Mouse (Mus musculus): ENCODE measurements at regions not wholly inside any gene's neighbourhood (a gene's known extent, or its start where the extent isn't known, plus 50 kb on each side); places are given as distances from the start of the nearest gene placed in this dataset.

- no peak overlapping the region for H3K4me3 ChIP-seq (ENCODE audit: low read depth, low read length)
- DNase-seq (no peak), ATAC-seq (no peak)
- H3K4me2 ChIP-seq (ENCODE audit: low read depth, low read length) = no peak overlapping the region
- WGBS (ENCODE audit: insufficient replicate concordance) = 70% methylated on average over 5 of the region's 5 CpGs
- H3K27ac ChIP-seq (ENCODE audit: low read depth) = no peak overlapping the region
- H3K4me1 ChIP-seq (ENCODE audit: insufficient read depth) = no peaks in the 10 kb centered on the region
- H3K36me3 ChIP-seq (replicated peaks; ENCODE audit: insufficient read depth, low read length) = no peaks in the 10 kb centered on the region
- no peak overlapping the region for H3K9ac ChIP-seq (replicated peaks)
- TF ChIP-seq EP300 (IDR thresholded peaks at IDR 0.05; ENCODE audit: low read depth) = no peak
- TF ChIP-seq CTCF (IDR thresholded peaks at IDR 0.05; ENCODE audit: low read depth) = no peak
- H3K9me3 ChIP-seq (ENCODE audit: low read length) = no peaks in the 10 kb centered on the region
- H3K27me3 ChIP-seq (ENCODE audit: insufficient read depth, low read length) = no peaks in the 10 kb centered on the region
Observed at GRCm38 (mm10) chr8:113975810-113976209, 127.3 kb upstream of the Adamts18 start.

GRCm38 (mm10) chr8:113976626-113977025, 128.1 kb upstream of the Adamts18 start:
- Histone ChIP-seq H3K27me3 (ENCODE audit: insufficient read depth, low read length) (no peaks in the 10 kb centered on the region), H3K4me1 (ENCODE audit: insufficient read depth) (no peaks in the 10 kb centered on the region), H3K36me3 (replicated peaks; ENCODE audit: insufficient read depth, low read length) (no peaks in the 10 kb centered on the region), H3K9ac (replicated peaks) (no peak overlapping the region), H3K4me2 (ENCODE audit: low read depth, low read length) (no peak overlapping the region), H3K27ac (ENCODE audit: low read depth) (no peak overlapping the region), H3K9me3 (ENCODE audit: low read length) (no peaks in the 10 kb centered on the region), H3K4me3 (ENCODE audit: low read depth, low read length) (no peak overlapping the region)
- TF ChIP-seq CTCF (IDR thresholded peaks at IDR 0.05; ENCODE audit: low read depth) = no peak
- no peak for TF ChIP-seq EP300 (IDR thresholded peaks at IDR 0.05; ENCODE audit: low read depth)
- ATAC-seq (no peak), DNase-seq (no peak)
- WGBS (ENCODE audit: insufficient replicate concordance) = 50% methylated on average over 4 of the region's 4 CpGs

- Histone ChIP-seq H3K4me2 (ENCODE audit: low read depth, low read length) (no peak overlapping the region), H3K9ac (replicated peaks) (no peak overlapping the region), H3K36me3 (replicated peaks; ENCODE audit: insufficient read depth, low read length) (no peaks in the 10 kb centered on the region), H3K27me3 (ENCODE audit: insufficient read depth, low read length) (no peaks in the 10 kb centered on the region), H3K9me3 (ENCODE audit: low read length) (no peaks in the 10 kb centered on the region), H3K27ac (ENCODE audit: low read depth) (no peak overlapping the region), H3K4me3 (ENCODE audit: low read depth, low read length) (no peak overlapping the region), H3K4me1 (ENCODE audit: insufficient read depth) (no peaks in the 10 kb centered on the region)
- 40% methylated on average over 4 of the region's 4 CpGs for whole genome bisulfite sequencing (ENCODE audit: insufficient replicate concordance)
- ATAC-seq (no peak), DNase-seq (no peak)
- TF ChIP-seq EP300 (IDR thresholded peaks at IDR 0.05; ENCODE audit: low read depth) = no peak
- no peak for TF ChIP-seq CTCF (IDR thresholded peaks at IDR 0.05; ENCODE audit: low read depth)
Observed at GRCm38 (mm10) chr8:113977072-113977471, 128.5 kb upstream of the Adamts18 start.

GRCm38 (mm10) chr8:113978946-113979345, 130.4 kb upstream of the Adamts18 start:
- Histone ChIP-seq H3K4me1 (ENCODE audit: insufficient read depth) (no peaks in the 10 kb centered on the region), H3K4me2 (ENCODE audit: low read depth, low read length) (no peak overlapping the region), H3K27ac (ENCODE audit: low read depth) (no peak overlapping the region), H3K36me3 (replicated peaks; ENCODE audit: insufficient read depth, low read length) (no peaks in the 10 kb centered on the region), H3K9me3 (ENCODE audit: low read length) (no peaks in the 10 kb centered on the region), H3K27me3 (ENCODE audit: insufficient read depth, low read length) (no peaks in the 10 kb centered on the region), H3K4me3 (ENCODE audit: low read depth, low read length) (no peak overlapping the region), H3K9ac (replicated peaks) (no peak overlapping the region)
- WGBS (ENCODE audit: insufficient replicate concordance) = 37% methylated on average over 9 of the region's 9 CpGs
- DNase-seq (no peak), ATAC-seq (no peak)
- TF ChIP-seq CTCF (IDR thresholded peaks at IDR 0.05; ENCODE audit: low read depth) (no peak), EP300 (IDR thresholded peaks at IDR 0.05; ENCODE audit: low read depth) (no peak)

GRCm38 (mm10) chr8:113979837-113980236, 131.3 kb upstream of the Adamts18 start:
- Histone ChIP-seq H3K27ac (ENCODE audit: low read depth) (no peak overlapping the region), H3K9ac (replicated peaks) (no peak overlapping the region), H3K9me3 (ENCODE audit: low read length) (no peaks in the 10 kb centered on the region), H3K36me3 (replicated peaks; ENCODE audit: insufficient read depth, low read length) (no peaks in the 10 kb centered on the region), H3K27me3 (ENCODE audit: insufficient read depth, low read length) (no peaks in the 10 kb centered on the region), H3K4me1 (ENCODE audit: insufficient read depth) (no peaks in the 10 kb centered on the region), H3K4me3 (ENCODE audit: low read depth, low read length) (no peak overlapping the region), H3K4me2 (ENCODE audit: low read depth, low read length) (no peak overlapping the region)
- TF ChIP-seq EP300 (IDR thresholded peaks at IDR 0.05; ENCODE audit: low read depth) (no peak), CTCF (IDR thresholded peaks at IDR 0.05; ENCODE audit: low read depth) (no peak)
- no peak for ATAC-seq
- DNase-seq = no peak
- 80% methylated on average over 5 of the region's 5 CpGs for WGBS (ENCODE audit: insufficient replicate concordance)

GRCm38 (mm10) chr8:113981339-113981738, 132.8 kb upstream of the Adamts18 start:
- H3K4me1 ChIP-seq (ENCODE audit: insufficient read depth) = no peaks in the 10 kb centered on the region
- H3K27me3 ChIP-seq (ENCODE audit: insufficient read depth, low read length) = no peaks in the 10 kb centered on the region
- no peaks in the 10 kb centered on the region for H3K9me3 ChIP-seq (ENCODE audit: low read length)
- DNase-seq = no peak
- H3K36me3 ChIP-seq (replicated peaks; ENCODE audit: insufficient read depth, low read length) = no peaks in the 10 kb centered on the region
- WGBS (ENCODE audit: insufficient replicate concordance) = 39% methylated on average over 1 of the region's 1 CpGs
- no peak for ATAC-seq
- no peak overlapping the region for H3K4me2 ChIP-seq (ENCODE audit: low read depth, low read length)
- no peak overlapping the region for H3K27ac ChIP-seq (ENCODE audit: low read depth)
- H3K9ac ChIP-seq (replicated peaks) = no peak overlapping the region
- H3K4me3 ChIP-seq (ENCODE audit: low read depth, low read length) = no peak overlapping the region
- TF ChIP-seq CTCF (IDR thresholded peaks at IDR 0.05; ENCODE audit: low read depth) = no peak
- TF ChIP-seq EP300 (IDR thresholded peaks at IDR 0.05; ENCODE audit: low read depth) = no peak

GRCm38 (mm10) chr8:113984845-113985244, 136.3 kb upstream of the Adamts18 start:
- TF ChIP-seq EP300 (IDR thresholded peaks at IDR 0.05; ENCODE audit: low read depth) = no peak
- peak; percentile 78 for TF ChIP-seq CTCF (IDR thresholded peaks at IDR 0.05; ENCODE audit: low read depth)
- Histone ChIP-seq H3K9ac (replicated peaks) (no peak overlapping the region), H3K27me3 (ENCODE audit: insufficient read depth, low read length) (no peaks in the 10 kb centered on the region), H3K4me2 (ENCODE audit: low read depth, low read length) (no peak overlapping the region), H3K4me3 (ENCODE audit: low read depth, low read length) (no peak overlapping the region), H3K9me3 (ENCODE audit: low read length) (no peaks in the 10 kb centered on the region), H3K36me3 (replicated peaks; ENCODE audit: insufficient read depth, low read length) (no peaks in the 10 kb centered on the region), H3K27ac (ENCODE audit: low read depth) (no peak overlapping the region), H3K4me1 (ENCODE audit: insufficient read depth) (no peaks in the 10 kb centered on the region)
- DNase-seq (peak; percentile 63), ATAC-seq (no peak)
- 9% methylated on average over 10 of the region's 10 CpGs for WGBS (ENCODE audit: insufficient replicate concordance)
